In genomic region chr10:11319446-11319970, GRCm38 (mm10) we compare ENCODE assay signal across 17 mouse cellular contexts.
"Had no signal": no experiment of that assay in that cellular context is flagged by ENCODE, and none has a peak within 500 bp of the region (broad histone marks: within the 10 kb centered on the region; RNA-seq: fewer than 3 reads in every experiment).

No protein-coding gene starts in this region.

- H3K9ac ChIP-seq: liver, embryonic 14.5 days; lung, embryonic 14.5 days; midbrain, embryonic 12.5 days; neural tube, embryonic 12.5 days; stomach, embryonic 15.5 days had no signal

- H3K4me3 ChIP-seq: midbrain, embryonic 10.5 days; midbrain, embryonic 12.5 days; myocyte; neural tube, embryonic 12.5 days; stomach, embryonic 15.5 days had no signal

- DNase-seq: lung, adult 18-20 months; lung, embryonic 14.5 days; lung, postnatal 14 days; lung, postnatal 4 days; midbrain, embryonic 14.5 days; right cerebral cortex, postnatal 14 days; thymus, adult 2 months; thymus, postnatal 25 days; thymus, postnatal 4 days had no signal

- H3K4me2 ChIP-seq: lung, embryonic 14.5 days; midbrain, embryonic 12.5 days; neural tube, embryonic 12.5 days; stomach, embryonic 15.5 days had no signal

- H3K27me3 ChIP-seq: midbrain, embryonic 12.5 days; neural tube, embryonic 12.5 days; stomach, embryonic 15.5 days had no signal

- ATAC-seq: midbrain, embryonic 16.5 days had no signal

- H3K36me3 ChIP-seq: midbrain, embryonic 10.5 days; midbrain, embryonic 12.5 days; neural tube, embryonic 12.5 days; stomach, embryonic 15.5 days had no signal

- H3K9me3 ChIP-seq: midbrain, embryonic 10.5 days; midbrain, embryonic 12.5 days; neural tube, embryonic 12.5 days; stomach, embryonic 15.5 days had no signal

- H3K27ac ChIP-seq: liver, embryonic 14.5 days; midbrain, embryonic 10.5 days; midbrain, embryonic 12.5 days; neural tube, embryonic 12.5 days; stomach, embryonic 15.5 days; stomach, postnatal 0 days had no signal

- H3K4me1 ChIP-seq: midbrain, embryonic 10.5 days; midbrain, embryonic 12.5 days; neural tube, embryonic 12.5 days; stomach, embryonic 15.5 days had no signal
